Mouse (Mus musculus) CH12.LX (cell line): ENCODE measurements around the gene Ovgp1. TPM values are rescaled to one million over a fixed set of nuclear protein-coding genes. Genes with fewer than 3 reads are reported as not detected.
A peak's percentile ranks its signal among the peaks of the same experiment; 100 is the strongest.

ENCODE experiments used
- DNase-seq: peaks from one replicate; pipeline ENCODE4 v3.0.0-alpha.2; 2013; ENCODE audit errors: extremely low read depth
- H3K27ac ChIP-seq: 2 replicates; pipeline ENCODE4 v1.5.1; 2012; ENCODE audit warnings: low read depth, mild to moderate bottlenecking, control low read depth, moderate library complexity; ENCODE audit not compliant: insufficient read depth
- H3K27me3 ChIP-seq: replicated peaks from 2 replicates; pipeline ENCODE3; 2012; ENCODE audit warnings: inconsistent platforms
- H3K36me3 ChIP-seq, 2 experiments: replicated peaks in 1 of 2; 2 replicates each; pipeline versions ENCODE3 to v1.6.1; 2012; ENCODE audit warnings: inconsistent platforms in 1 of 2, low read length in 1 of 2, mild to moderate bottlenecking in 1 of 2, mixed read lengths in 1 of 2, moderate library complexity in 1 of 2; ENCODE audit not compliant: control insufficient read depth in 1 of 2, insufficient read depth in 1 of 2
- H3K4me1 ChIP-seq, 2 experiments: 2 replicates each; pipeline ENCODE4 v1.6.1; 2012; ENCODE audit warnings: inconsistent platforms in 1 of 2, moderate library complexity in 1 of 2; ENCODE audit not compliant: insufficient read depth in 2 of 2, control insufficient read depth in 1 of 2
- H3K4me2 ChIP-seq: 2 replicates; pipeline ENCODE4 v1.6.1; 2012; ENCODE audit warnings: low read depth, mild to moderate bottlenecking, control low read depth; ENCODE audit not compliant: poor library complexity, insufficient read depth, severe bottlenecking
- H3K4me3 ChIP-seq, 3 experiments: fragments of 150-350 bp in 1 of 3; sonication (generic) in 1 of 3; replicated peaks in 1 of 3; 2 replicates each; pipeline versions ENCODE3 to v1.5.1; 2011 to 2012; ENCODE audit warnings: low read depth in 2 of 3, low read length in 2 of 3, mild to moderate bottlenecking in 2 of 3, moderate library complexity in 2 of 3, control low read depth in 1 of 3, improper control_type of control experiment in 1 of 3, inconsistent platforms in 1 of 3, mixed read lengths in 1 of 3; ENCODE audit not compliant: poor library complexity in 1 of 3
- H3K79me2 ChIP-seq: replicated peaks from 2 replicates; pipeline ENCODE4 v1.6.1; 2012; ENCODE audit warnings: mild to moderate bottlenecking, moderate library complexity; ENCODE audit not compliant: control insufficient read depth, poor library complexity, insufficient read depth, severe bottlenecking; ENCODE audit errors: extremely low read depth
- H3K9ac ChIP-seq: 2 replicates; pipeline ENCODE4 v1.6.1; 2012; ENCODE audit warnings: low read depth, mild to moderate bottlenecking, control low read depth, moderate library complexity; ENCODE audit not compliant: insufficient read depth
- H3K9me3 ChIP-seq: replicated peaks from 2 replicates; pipeline ENCODE3; 2012; ENCODE audit warnings: low read length, inconsistent platforms, mixed read lengths
- BHLHE40 ChIP-seq: IDR thresholded peaks from 2 replicates; pipeline ENCODE4 v1.6.1; 2011; ENCODE audit warnings: mild to moderate bottlenecking, low read depth, low read length, improper control_type of control experiment
- CHD1 ChIP-seq: IDR thresholded peaks from 2 replicates; pipeline ENCODE4 v1.6.1; 2012; ENCODE audit warnings: low read depth, low read length, improper control_type of control experiment, inconsistent platforms
- CHD2 ChIP-seq: IDR thresholded peaks from 2 replicates; pipeline ENCODE4 v1.6.1; 2011; ENCODE audit warnings: low read length, improper control_type of control experiment
- CTCF ChIP-seq, 2 experiments: IDR thresholded peaks in 1 of 2; conservative IDR thresholded peaks in 1 of 2; 2 replicates each; pipeline ENCODE4 v1.5.1; 2011 to 2012; ENCODE audit warnings: low read depth in 2 of 2, low read length in 2 of 2, improper control_type of control experiment in 1 of 2, inconsistent platforms in 1 of 2, mild to moderate bottlenecking in 1 of 2, moderate library complexity in 1 of 2
- E2F4 ChIP-seq: IDR thresholded peaks from 2 replicates; pipeline ENCODE4 v1.6.1; 2011; ENCODE audit warnings: low read depth, low read length, improper control_type of control experiment; ENCODE audit not compliant: insufficient replicate concordance
- ELF1 ChIP-seq: IDR thresholded peaks from 2 replicates; pipeline ENCODE4 v1.6.1; 2014; ENCODE audit warnings: low read depth, mild to moderate bottlenecking, inconsistent platforms, low read length, improper control_type of control experiment
- EP300 ChIP-seq: IDR thresholded peaks from 2 replicates; pipeline ENCODE4 v1.6.1; 2011; ENCODE audit warnings: low read length, improper control_type of control experiment
- ETS1 ChIP-seq: conservative IDR thresholded peaks from 2 replicates; pipeline ENCODE4 v1.6.1; 2012; ENCODE audit warnings: low read depth, mild to moderate bottlenecking, inconsistent platforms, low read length, improper control_type of control experiment, moderate library complexity
- GABPA ChIP-seq: IDR thresholded peaks from 2 replicates; pipeline ENCODE4 v1.6.1; 2012; ENCODE audit warnings: low read depth, low read length, improper control_type of control experiment, inconsistent platforms; ENCODE audit not compliant: insufficient replicate concordance
- HCFC1 ChIP-seq: IDR thresholded peaks from 2 replicates; pipeline ENCODE4 v1.6.1; 2012; ENCODE audit warnings: low read depth, mild to moderate bottlenecking, inconsistent platforms, low read length, improper control_type of control experiment
- IRF4 ChIP-seq: IDR thresholded peaks from 2 replicates; pipeline ENCODE4 v1.6.1; 2014; ENCODE audit warnings: low read depth, mild to moderate bottlenecking, inconsistent platforms, low read length, improper control_type of control experiment
- JUN ChIP-seq: IDR thresholded peaks from 2 replicates; pipeline ENCODE4 v1.6.1; 2011; ENCODE audit warnings: low read depth, mild to moderate bottlenecking, low read length, improper control_type of control experiment, moderate library complexity; ENCODE audit not compliant: insufficient read depth
- JUND ChIP-seq: conservative IDR thresholded peaks from 2 replicates; pipeline ENCODE4 v1.6.1; 2011; ENCODE audit warnings: low read depth, low read length, improper control_type of control experiment
- KAT2A ChIP-seq: IDR thresholded peaks from 2 replicates; pipeline ENCODE4 v1.6.1; 2012; ENCODE audit warnings: low read length, improper control_type of control experiment, inconsistent platforms; ENCODE audit not compliant: insufficient replicate concordance
- MAFK ChIP-seq: IDR thresholded peaks from 2 replicates; pipeline ENCODE4 v1.6.1; 2011; ENCODE audit warnings: low read length, improper control_type of control experiment; ENCODE audit not compliant: insufficient replicate concordance
- MAX ChIP-seq: IDR thresholded peaks from 2 replicates; pipeline ENCODE4 v1.6.1; 2011; ENCODE audit warnings: low read length, improper control_type of control experiment
- MAZ ChIP-seq: IDR thresholded peaks from 2 replicates; pipeline ENCODE4 v1.6.1; 2012; ENCODE audit warnings: low read depth, mild to moderate bottlenecking, inconsistent platforms, low read length, improper control_type of control experiment, moderate library complexity
- MEF2A ChIP-seq: IDR thresholded peaks from 2 replicates; pipeline ENCODE4 v1.6.1; 2014; ENCODE audit warnings: low read depth, mild to moderate bottlenecking, inconsistent platforms, low read length, improper control_type of control experiment, borderline replicate concordance
- MXI1 ChIP-seq: IDR thresholded peaks from 2 replicates; pipeline ENCODE4 v1.6.1; 2011; ENCODE audit warnings: mild to moderate bottlenecking, low read depth, low read length, improper control_type of control experiment
- MYC ChIP-seq: IDR thresholded peaks from 2 replicates; pipeline ENCODE4 v1.6.1; 2011; ENCODE audit warnings: low read depth, mild to moderate bottlenecking, improper control_type of control experiment, low read length
- NELFE ChIP-seq: IDR thresholded peaks from 2 replicates; pipeline ENCODE4 v1.6.1; 2011; ENCODE audit warnings: low read depth, low read length, improper control_type of control experiment
- NRF1 ChIP-seq: IDR thresholded peaks from 2 replicates; pipeline ENCODE4 v1.6.1; 2014; ENCODE audit warnings: low read depth, mild to moderate bottlenecking, inconsistent platforms, low read length, improper control_type of control experiment, moderate library complexity
- PAX5 ChIP-seq: IDR thresholded peaks from 2 replicates; pipeline ENCODE4 v1.6.1; 2012; ENCODE audit warnings: low read length, inconsistent platforms, mixed read lengths
- POLR2A ChIP-seq: IDR thresholded peaks from 2 replicates; pipeline ENCODE4 v1.6.1; 2011; ENCODE audit warnings: low read depth, mild to moderate bottlenecking, improper control_type of control experiment, low read length
- POLR2AphosphoS2 ChIP-seq: IDR thresholded peaks from 2 replicates; pipeline ENCODE4 v1.6.1; 2011; ENCODE audit warnings: low read depth, low read length, improper control_type of control experiment
- RAD21 ChIP-seq: IDR thresholded peaks from 2 replicates; pipeline ENCODE4 v1.6.1; 2011; ENCODE audit warnings: low read depth, mild to moderate bottlenecking, low read length, improper control_type of control experiment, moderate library complexity
- RCOR1 ChIP-seq: conservative IDR thresholded peaks from 2 replicates; pipeline ENCODE4 v1.6.1; 2012; ENCODE audit warnings: low read depth, mild to moderate bottlenecking, inconsistent platforms, low read length, improper control_type of control experiment
- SIN3A ChIP-seq: IDR thresholded peaks from 2 replicates; pipeline ENCODE4 v1.6.1; 2012; ENCODE audit warnings: low read length, improper control_type of control experiment, inconsistent platforms
- SMC3 ChIP-seq: IDR thresholded peaks from 2 replicates; pipeline ENCODE4 v1.6.1; 2011; ENCODE audit warnings: low read depth, low read length, improper control_type of control experiment
- TBP ChIP-seq: conservative IDR thresholded peaks from 2 replicates; pipeline ENCODE4 v1.6.1; 2011; ENCODE audit warnings: low read depth, low read length, improper control_type of control experiment
- TCF12 ChIP-seq: IDR thresholded peaks from 2 replicates; pipeline ENCODE4 v1.6.1; 2014; ENCODE audit warnings: low read depth, mild to moderate bottlenecking, inconsistent platforms, low read length, improper control_type of control experiment
- UBTF ChIP-seq: IDR thresholded peaks from 2 replicates; pipeline ENCODE4 v1.6.1; 2012; ENCODE audit warnings: low read depth, mild to moderate bottlenecking, inconsistent platforms, low read length, improper control_type of control experiment, moderate library complexity
- USF1 ChIP-seq: IDR thresholded peaks from 2 replicates; pipeline ENCODE4 v1.6.1; 2014; ENCODE audit warnings: low read depth, mild to moderate bottlenecking, inconsistent platforms, low read length, improper control_type of control experiment
- USF2 ChIP-seq: conservative IDR thresholded peaks from 2 replicates; pipeline ENCODE4 v1.6.1; 2011; ENCODE audit warnings: low read depth, low read length, improper control_type of control experiment
- ZC3H11A ChIP-seq: IDR thresholded peaks from 2 replicates; pipeline ENCODE4 v1.6.1; 2012; ENCODE audit warnings: low read depth, mild to moderate bottlenecking, inconsistent platforms, low read length, improper control_type of control experiment
- ZKSCAN1 ChIP-seq: IDR thresholded peaks from 2 replicates; pipeline ENCODE4 v1.6.1; 2012; ENCODE audit warnings: low read depth, inconsistent platforms, low read length, improper control_type of control experiment, borderline replicate concordance
- ZMIZ1 ChIP-seq: IDR thresholded peaks from 2 replicates; pipeline ENCODE4 v1.6.1; 2012; ENCODE audit warnings: low read depth, mild to moderate bottlenecking, inconsistent platforms, low read length, improper control_type of control experiment
- ZNF384 ChIP-seq: IDR thresholded peaks from 2 replicates; pipeline ENCODE4 v1.6.1; 2012; ENCODE audit warnings: low read depth, low read length, improper control_type of control experiment, inconsistent platforms
- dilution Hi-C: fragments of 300-500 bp; cut with MboI; formaldehyde crosslinking; loops from 2 replicates; pipeline ENCODE4 v1.14.3; 2020; ENCODE audit warnings: low sequenced_read_pairs; ENCODE audit not compliant: extremely low pct_unique_long_range_greater_than_20kb, extremely low pct_ligation_motif_present
- in situ Hi-C: fragments of 300-500 bp; cut with MboI; formaldehyde crosslinking; loops from 3 replicates; pipeline ENCODE4 v1.14.3; 2019; ENCODE audit warnings: low sequenced_read_pairs, low pct_ligation_motif_present, low pct_unique_long_range_greater_than_20kb, mixed read lengths
- polyA plus RNA-seq: library from polyadenylated mRNA; unstranded; fragments of >175 nt; gene quantifications from 2 replicates; pipeline ENCODE4 v1.2.1, GENCODE M21; 2012; ENCODE audit warnings: low read depth; ENCODE audit not compliant: insufficient read length
- total RNA-seq, 2 experiments: library from RNA; depleted of rRNA; stranded (reverse); fragments of 300-350 nt in 1 of 2; fragments of >200 nt in 1 of 2; gene quantifications; 2 replicates each; pipeline ENCODE4 v1.2.3; 2012 to 2014

Gene Ovgp1
- total and polyA plus RNA-seq, 3 experiments = 1.6 to 5.6 (median 2.3) TPM

GRCm38 (mm10) chr3:105929821-105930220 lies 43.7 kb upstream of the Ovgp1 start:
- Histone ChIP-seq H3K4me2 (peak overlapping the region; percentile 83), H3K4me3 (no peak overlapping the region), H3K9me3 (no peaks in the 10 kb centered on the region), H3K79me2 (no peaks in the 10 kb centered on the region), H3K4me1 (peaks cover 15 to 50% of the 10 kb centered on the region in 2 experiments), H3K36me3 (peaks cover 0 to 24% of the 10 kb centered on the region in 2 experiments), H3K27ac (0 out of 2 replicates have a peak overlapping the region, but pooled peaks have one; percentile 28), H3K9ac (no peak overlapping the region), H3K27me3 (no peaks in the 10 kb centered on the region)
- TF ChIP-seq MEF2A = peak; percentile 28; the same call in 1 of the 2 replicates
- TF ChIP-seq JUN = no peak
- TF ChIP-seq SIN3A = peak; percentile 34; the same call in 1 of the 2 replicates
- TF ChIP-seq EP300 = no peak; the same call in none of the 2 replicates
- TF ChIP-seq UBTF = no peak
- TF ChIP-seq CHD1 = no peak
- TF ChIP-seq ELF1 = no peak
- no peak; the same call in 1 of the 2 replicates for TF ChIP-seq IRF4
- no peak for TF ChIP-seq ZNF384
- TF ChIP-seq USF2 = no peak
- TF ChIP-seq PAX5 = no peak
- no peak for TF ChIP-seq GABPA
- no peak for TF ChIP-seq HCFC1
- TF ChIP-seq CHD2 = no peak
- no peak for TF ChIP-seq MAFK
- TF ChIP-seq MAZ = no peak
- TF ChIP-seq NELFE = no peak
- no peak for TF ChIP-seq ZMIZ1
- no peak for TF ChIP-seq ZKSCAN1
- no peak for TF ChIP-seq E2F4
- TF ChIP-seq TCF12 = peak; percentile 57; the same call in 1 of the 2 replicates
- TF ChIP-seq ZC3H11A = no peak
- no peak for TF ChIP-seq JUND
- TF ChIP-seq RAD21 = no peak
- no peak for TF ChIP-seq POLR2AphosphoS2
- no peak for TF ChIP-seq CTCF (conservative IDR thresholded peaks at IDR 0.05 in 1 of 2, IDR thresholded peaks at IDR 0.05 in 1 of 2; ENCODE audit: low read depth in 2 of 2, low read length in 2 of 2)
- no peak for TF ChIP-seq BHLHE40
- TF ChIP-seq NRF1 = peak; percentile 34; the same call in 1 of the 2 replicates
- TF ChIP-seq RCOR1 = no peak
- TF ChIP-seq TBP = no peak
- 0 out of 2 replicates have a peak, but pooled peaks have one; percentile 22 for TF ChIP-seq ETS1
- TF ChIP-seq POLR2A = no peak
- TF ChIP-seq MYC = peak; percentile 72; the same call in 1 of the 2 replicates
- peak; percentile 66; the same call in 1 of the 2 replicates for TF ChIP-seq MXI1
- no peak for TF ChIP-seq USF1
- no peak for TF ChIP-seq KAT2A
- TF ChIP-seq SMC3 = no peak
- TF ChIP-seq MAX = peak; percentile 81
- dilution Hi-C loops = no loop called here
- in situ Hi-C loops = no loop called here
- peak; percentile 51 for DNase-seq
